ENCODE assay signal across 9 mouse cellular contexts in the genomic region with DNA sequence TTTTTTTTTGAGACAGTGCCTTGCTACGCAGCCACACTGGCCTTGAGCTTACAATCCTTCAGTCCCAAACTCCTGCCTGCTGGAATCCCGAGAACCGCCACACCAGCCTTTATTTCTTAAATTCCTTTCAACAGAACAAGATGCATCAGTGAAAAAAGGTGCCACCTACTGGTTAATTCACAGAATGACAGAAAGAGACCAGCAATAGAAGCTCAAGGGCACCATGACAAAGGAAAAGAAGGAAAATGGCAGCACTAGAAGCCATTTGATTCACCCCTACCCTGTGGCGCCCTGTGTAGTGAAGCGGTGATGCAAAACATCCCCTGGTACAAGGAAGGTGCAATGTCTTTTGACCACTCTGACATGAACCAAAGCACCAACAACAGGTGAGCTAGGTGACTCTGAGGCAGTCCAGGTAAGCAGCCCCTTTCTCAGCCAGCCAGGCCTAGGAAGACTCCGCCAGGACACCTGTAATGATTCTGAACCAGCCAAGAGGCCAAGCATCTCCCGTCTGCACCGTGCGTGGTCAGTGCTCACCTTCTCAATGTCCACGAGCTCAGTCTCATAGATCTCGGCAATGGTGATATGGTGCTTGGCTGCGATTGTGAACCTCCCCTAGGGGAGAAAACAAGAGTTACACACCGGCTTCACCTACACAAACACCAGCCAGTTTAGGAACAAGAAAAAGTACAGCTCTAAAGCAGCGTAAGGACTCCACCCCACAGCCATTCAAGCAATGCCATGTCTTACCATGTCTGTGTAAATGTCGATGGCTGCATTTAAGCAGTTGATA. TPM values are rescaled to one million over a fixed set of nuclear protein-coding genes. Genes with fewer than 3 reads are reported as not detected.
DNase-seq lines count a peak whose midpoint lies in the region; ATAC-seq and TF ChIP-seq lines count a peak whose summit lies in the region.
"Had no signal": no experiment of that assay in that cellular context is flagged by ENCODE, and none has a peak within 500 bp of the region (broad histone marks: within the 10 kb centered on the region; RNA-seq: fewer than 3 reads in every experiment).

No protein-coding gene starts in this region.

- no peak overlapping the region for H3K4me3 ChIP-seq in lung, embryonic 14.5 days (ENCODE audit: low read depth, low read length)
- H3K4me3 ChIP-seq in hindbrain, embryonic 15.5 days, result no peak overlapping the region
- no peak overlapping the region for H3K4me3 ChIP-seq in neural tube, embryonic 11.5 days (ENCODE audit: low read depth, low read length)
- H3K4me3 ChIP-seq: lung, embryonic 15.5 days had no signal

- no peak overlapping the region for H3K4me2 ChIP-seq in lung, embryonic 14.5 days
- H3K4me2 ChIP-seq in hindbrain, embryonic 15.5 days, result no peak overlapping the region
- H3K4me2 ChIP-seq in neural tube, embryonic 11.5 days (ENCODE audit: low read depth), result no peak overlapping the region
- H3K4me2 ChIP-seq: lung, embryonic 15.5 days had no signal

- peak; percentile 75 for DNase-seq in lung, embryonic 14.5 days
- DNase-seq in lung, postnatal 14 days, result no peak
- peak; percentile 71 for DNase-seq in brain, adult 2 months (ENCODE audit: low read depth, low spot score)
- DNase-seq in neural tube, embryonic 11.5 days (ENCODE audit: low spot score), result no peak
- no peak for DNase-seq in cerebellum, adult 18-20 months
- DNase-seq in gastrocnemius, postnatal 4 days (ENCODE audit: low spot score in 2 of 2), result no peak
- no peak for DNase-seq in gastrocnemius, postnatal 25 days

- no peak overlapping the region for H3K27ac ChIP-seq in lung, embryonic 14.5 days (ENCODE audit: low read depth)
- no peak overlapping the region for H3K27ac ChIP-seq in hindbrain, embryonic 15.5 days (replicated peaks)
- H3K27ac ChIP-seq in neural tube, embryonic 11.5 days (ENCODE audit: low read depth, low read length), result no peak overlapping the region
- H3K27ac ChIP-seq: lung, embryonic 15.5 days had no signal

- no peak overlapping the region for H3K9ac ChIP-seq in lung, embryonic 14.5 days
- no peak overlapping the region for H3K9ac ChIP-seq in hindbrain, embryonic 15.5 days
- H3K9ac ChIP-seq in neural tube, embryonic 11.5 days (ENCODE audit: low read length), result no peak overlapping the region
- H3K9ac ChIP-seq: lung, embryonic 15.5 days had no signal

- H3K4me1 ChIP-seq in lung, embryonic 14.5 days (ENCODE audit: insufficient read depth), result no peaks in the 10 kb centered on the region
- no peaks in the 10 kb centered on the region for H3K4me1 ChIP-seq in hindbrain, embryonic 15.5 days (replicated peaks)
- no peaks in the 10 kb centered on the region for H3K4me1 ChIP-seq in neural tube, embryonic 11.5 days (ENCODE audit: control insufficient read depth, insufficient read depth, low read length)
- H3K4me1 ChIP-seq: lung, embryonic 15.5 days had no signal

- no peaks in the 10 kb centered on the region for H3K9me3 ChIP-seq in lung, embryonic 14.5 days (ENCODE audit: low read depth, low read length)
- H3K9me3 ChIP-seq in hindbrain, embryonic 15.5 days, result no peaks in the 10 kb centered on the region
- H3K9me3 ChIP-seq in neural tube, embryonic 11.5 days (ENCODE audit: control insufficient read depth, low read length), result no peaks in the 10 kb centered on the region
- H3K9me3 ChIP-seq: lung, embryonic 15.5 days had no signal

- TF ChIP-seq CTCF in lung, embryonic 14.5 days (IDR thresholded peaks at IDR 0.05; ENCODE audit: low read depth), result peak; percentile 64

- H3K27me3 ChIP-seq in lung, embryonic 14.5 days (ENCODE audit: insufficient read depth, low read length), result no peaks in the 10 kb centered on the region
- H3K27me3 ChIP-seq in hindbrain, embryonic 15.5 days, result no peaks in the 10 kb centered on the region
- no peaks in the 10 kb centered on the region for H3K27me3 ChIP-seq in neural tube, embryonic 11.5 days (ENCODE audit: control insufficient read depth, insufficient read depth, low read length)
- H3K27me3 ChIP-seq: lung, embryonic 15.5 days had no signal

- no peaks in the 10 kb centered on the region for H3K36me3 ChIP-seq in lung, embryonic 14.5 days (ENCODE audit: insufficient read depth)
- H3K36me3 ChIP-seq in hindbrain, embryonic 15.5 days, result peaks cover 34% of the 10 kb centered on the region
- no peaks in the 10 kb centered on the region for H3K36me3 ChIP-seq in neural tube, embryonic 11.5 days (ENCODE audit: control insufficient read depth, insufficient read depth, low read length)
- H3K36me3 ChIP-seq: lung, embryonic 15.5 days had no signal

- ATAC-seq in lung, embryonic 14.5 days (ENCODE audit: insufficient read depth), result peak; percentile 52
- peak; percentile 60 for ATAC-seq in hindbrain, embryonic 15.5 days (ENCODE audit: low FRiP score, low read depth)
- ATAC-seq in neural tube, embryonic 11.5 days (ENCODE audit: insufficient read depth, low FRiP score, low TSS enrichment), result peak; percentile 64

- 80% methylated on average over 15 of the region's 15 CpGs for WGBS in lung, embryonic 14.5 days
- 78% methylated on average over 15 of the region's 15 CpGs for WGBS in hindbrain, embryonic 15.5 days
- 79% methylated on average over 15 of the region's 15 CpGs for WGBS in neural tube, embryonic 11.5 days

RNA-seq across cellular contexts. Expression of a gene that starts 25.7 kb away (rescaled TPM):
- 2.3 and 2.8 TPM in 2 replicates for polyA plus RNA-seq in lung, embryonic 14.5 days (2014; fragmentation: Nextera tagmentation; extraction: Ambion mirVana)
- polyA plus RNA-seq in hindbrain, embryonic 15.5 days (2015; fragmentation: Nextera tagmentation; extraction: Ambion mirVana), result 77.7 and 84.2 TPM in 2 replicates
- polyA plus RNA-seq in neural tube, embryonic 11.5 days (2014; fragmentation: Nextera tagmentation; extraction: Ambion mirVana), result 22.8 and 25.7 TPM in 2 replicates
- 10 to 100 TPM in 1 of 2 experiments, 1 to 10 TPM in 1; 6.8 to 11.1 TPM for total RNA-seq in gastrocnemius, postnatal 4 days (2021)
- 1 to 10 TPM; 3.8 to 4.0 TPM for total RNA-seq in gastrocnemius, postnatal 25 days (2021)

RNA-seq across cellular contexts. Expression of a gene that starts 25.8 kb away (rescaled TPM):
- 21.3 and 21.4 TPM in 2 replicates for polyA plus RNA-seq in lung, embryonic 14.5 days (2014; fragmentation: Nextera tagmentation; extraction: Ambion mirVana)
- polyA plus RNA-seq in hindbrain, embryonic 15.5 days (2015; fragmentation: Nextera tagmentation; extraction: Ambion mirVana), result 13.9 and 16.3 TPM in 2 replicates
- polyA plus RNA-seq in neural tube, embryonic 11.5 days (2014; fragmentation: Nextera tagmentation; extraction: Ambion mirVana), result 22.4 and 27.3 TPM in 2 replicates
- total RNA-seq in gastrocnemius, postnatal 4 days (2021), result 10 to 100 TPM; 19.3 to 20.0 TPM
- 10 to 100 TPM; 16.4 to 17.9 TPM for total RNA-seq in gastrocnemius, postnatal 25 days (2021)

RNA-seq across cellular contexts. Expression of a gene that starts 34.2 kb away (rescaled TPM):
- polyA plus RNA-seq in lung, embryonic 14.5 days (2014; fragmentation: Nextera tagmentation; extraction: Ambion mirVana), result 113 and 115 TPM in 2 replicates
- 42.2 and 42.4 TPM in 2 replicates for polyA plus RNA-seq in hindbrain, embryonic 15.5 days (2015; fragmentation: Nextera tagmentation; extraction: Ambion mirVana)
- 101 and 105 TPM in 2 replicates for polyA plus RNA-seq in neural tube, embryonic 11.5 days (2014; fragmentation: Nextera tagmentation; extraction: Ambion mirVana)
- total RNA-seq in gastrocnemius, postnatal 4 days (2021), result 10 to 100 TPM; 14.0 to 14.2 TPM
- 1 to 10 TPM; 5.3 to 5.6 TPM for total RNA-seq in gastrocnemius, postnatal 25 days (2021)

RNA-seq across cellular contexts. Expression of a gene that starts 43.6 kb away (rescaled TPM):
- not detected in 2 replicates for polyA plus RNA-seq in lung, embryonic 14.5 days (2014; fragmentation: Nextera tagmentation; extraction: Ambion mirVana)
- polyA plus RNA-seq in hindbrain, embryonic 15.5 days (2015; fragmentation: Nextera tagmentation; extraction: Ambion mirVana), result not detected in 2 replicates
- not detected in 2 replicates for polyA plus RNA-seq in neural tube, embryonic 11.5 days (2014; fragmentation: Nextera tagmentation; extraction: Ambion mirVana)
- total RNA-seq in gastrocnemius, postnatal 4 days (2021), result under 1 TPM; 0.44 to 0.83 TPM
- not detected for total RNA-seq in gastrocnemius, postnatal 25 days (2021)
- polyA plus RNA-seq: lung, embryonic 15.5 days had no signal

Comparison
In these comparisons a context has a peak if more than half of its experiments do, and no peak if none do; other contexts are left out.
1. DNase-seq: peak in lung, embryonic 14.5 days (single experiment) and brain, adult 2 months (single experiment); none in lung, postnatal 14 days (single experiment), neural tube, embryonic 11.5 days (single experiment), cerebellum, adult 18-20 months (0 of 2), gastrocnemius, postnatal 4 days (0 of 2) and gastrocnemius, postnatal 25 days (single experiment).
2. Peak in every context shown above with its lines, with median percentiles within 50 percentile points of each other: ATAC-seq.